Mouse (Mus musculus) embryonic facial prominence, embryonic 15.5 days (tissue): Measurements from ENCODE around the gene Map3k5. TPM values are rescaled to one million over a fixed set of nuclear protein-coding genes. Genes with fewer than 3 reads are reported as not detected.
A peak's percentile ranks its signal among the peaks of the same experiment; 100 is the strongest.

ENCODE experiments used
- ATAC-seq: fragments of 200-750 bp; cut with Nextera tagmentation; 2 replicates; pipeline ENCODE4 v1.8.0; 2017; ENCODE audit warnings: low read depth, moderate TSS enrichment; ENCODE audit not compliant: insufficient number of reproducible peaks, low FRiP score, low TSS enrichment
- H3K27ac ChIP-seq: fragments of 300-500 bp; sonication (generic); replicated peaks from 2 replicates; pipeline ENCODE4 v1.5.1; 2015; ENCODE audit warnings: mild to moderate bottlenecking, inconsistent platforms
- H3K27me3 ChIP-seq: fragments of 300-500 bp; sonication (generic); 2 replicates; pipeline ENCODE4 v1.6.1; 2015; ENCODE audit warnings: inconsistent platforms
- H3K36me3 ChIP-seq: fragments of 300-500 bp; sonication (generic); 2 replicates; pipeline ENCODE4 v1.6.1; 2015; ENCODE audit warnings: mild to moderate bottlenecking, inconsistent platforms
- H3K4me1 ChIP-seq: fragments of 300-500 bp; sonication (generic); 2 replicates; pipeline ENCODE4 v1.6.1; 2015; ENCODE audit warnings: inconsistent platforms
- H3K4me2 ChIP-seq: fragments of 300-500 bp; sonication (generic); replicated peaks from 2 replicates; pipeline ENCODE4 v1.6.1; 2015; ENCODE audit warnings: mild to moderate bottlenecking, inconsistent platforms
- H3K4me3 ChIP-seq: fragments of 300-500 bp; sonication (generic); replicated peaks from 2 replicates; pipeline ENCODE4 v1.5.1; 2015; ENCODE audit warnings: mild to moderate bottlenecking, inconsistent platforms
- H3K9ac ChIP-seq: fragments of 300-500 bp; sonication (generic); 2 replicates; pipeline ENCODE4 v1.6.1; 2015; ENCODE audit warnings: inconsistent platforms
- H3K9me3 ChIP-seq: fragments of 300-500 bp; sonication (generic); replicated peaks from 2 replicates; pipeline ENCODE4 v1.6.1; 2016; ENCODE audit warnings: inconsistent platforms
- WGBS: fragments of 180-500 bp; shearing (Covaris S2); methylation state at CpG from one replicate; pipeline ENCODE4 v1.1.7; 2015; 5-methylcytosine and 5-hydroxymethylcytosine counted together
- polyA plus RNA-seq: library from polyadenylated mRNA; unstranded; fragments of >200 nt; fragmentation: Nextera tagmentation; extraction: Ambion mirVana; gene quantifications from 2 replicates; pipeline ENCODE4 v1.2.1, GENCODE M21; 2015

Gene Map3k5
- 1.8 and 2.1 TPM in 2 replicates for polyA plus RNA-seq

- Histone ChIP-seq H3K36me3 (no peaks in the 10 kb centered on the region), H3K9ac (peak within 1 kb of the TSS; percentile 54)
- under 1% methylated on average over 72 of the region's 95 CpGs for WGBS
Measured at GRCm38 (mm10) chr10:19934384-19935294, at the start of gene Map3k5. Gene Map3k5, plus strand, starts transcription at chr10:19934472.

GRCm38 (mm10) chr10:19886249-19886648 is 48.0 kb upstream of the Map3k5 start:
- H3K4me2 ChIP-seq, result no peak overlapping the region
- no peak overlapping the region for H3K27ac ChIP-seq
- no peaks in the 10 kb centered on the region for H3K4me1 ChIP-seq
- no peak overlapping the region for H3K9ac ChIP-seq
- ATAC-seq, result no peak
- H3K4me3 ChIP-seq, result no peak overlapping the region
- H3K9me3 ChIP-seq, result no peaks in the 10 kb centered on the region
- H3K27me3 ChIP-seq, result no peaks in the 10 kb centered on the region
- 80% methylated on average over 3 of the region's 3 CpGs for whole genome bisulfite sequencing
- H3K36me3 ChIP-seq, result peaks cover 4% of the 10 kb centered on the region; the same call in 1 of the 2 replicates

More at GRCm38 (mm10) chr10:19934384-19935294, at the start of gene Map3k5:
- Histone ChIP-seq H3K4me1 (peaks cover 8% of the 10 kb centered on the region), H3K27ac (peak within 1 kb of the TSS; percentile 72), H3K27me3 (no peaks in the 10 kb centered on the region), H3K4me3 (peak within 1 kb of the TSS; percentile 76), H3K4me2 (peak within 1 kb of the TSS; percentile 96), H3K9me3 (no peaks in the 10 kb centered on the region)
- ATAC-seq, result peak; percentile 59

- no peaks in the 10 kb centered on the region for H3K9me3 ChIP-seq
- no peak overlapping the region for H3K9ac ChIP-seq
- H3K4me3 ChIP-seq, result no peak overlapping the region
- H3K27ac ChIP-seq, result no peak overlapping the region
- ATAC-seq, result no peak
- H3K36me3 ChIP-seq, result peaks cover 4% of the 10 kb centered on the region; the same call in 1 of the 2 replicates
- no peaks in the 10 kb centered on the region for H3K4me1 ChIP-seq
- no peak overlapping the region for H3K4me2 ChIP-seq
- no peaks in the 10 kb centered on the region for H3K27me3 ChIP-seq
- 75% methylated on average over 3 of the region's 3 CpGs for WGBS
Measured at GRCm38 (mm10) chr10:19889908-19890307, 44.4 kb upstream of the Map3k5 start.

- H3K36me3 ChIP-seq, result peaks cover 4% of the 10 kb centered on the region; the same call in 1 of the 2 replicates
- WGBS, result 42% methylated on average over 3 of the region's 3 CpGs
- H3K4me2 ChIP-seq, result no peak overlapping the region
- ATAC-seq, result no peak
- no peak overlapping the region for H3K27ac ChIP-seq
- H3K4me1 ChIP-seq, result no peaks in the 10 kb centered on the region
- H3K27me3 ChIP-seq, result no peaks in the 10 kb centered on the region
- H3K4me3 ChIP-seq, result no peak overlapping the region
- no peaks in the 10 kb centered on the region for H3K9me3 ChIP-seq
- no peak overlapping the region for H3K9ac ChIP-seq
Measured at GRCm38 (mm10) chr10:19891686-19892085, 42.6 kb upstream of the Map3k5 start.

- 56% methylated on average over 6 of the region's 6 CpGs for WGBS
- Histone ChIP-seq H3K9me3 (no peaks in the 10 kb centered on the region), H3K36me3 (peaks cover 9% of the 10 kb centered on the region), H3K4me1 (no peaks in the 10 kb centered on the region), H3K4me3 (no peak overlapping the region), H3K4me2 (no peak overlapping the region), H3K9ac (no peak overlapping the region), H3K27me3 (no peaks in the 10 kb centered on the region), H3K27ac (no peak overlapping the region)
- ATAC-seq, result no peak
Measured at GRCm38 (mm10) chr10:19893146-19893545, 41.1 kb upstream of the Map3k5 start.

- no peak overlapping the region for H3K27ac ChIP-seq
- no peaks in the 10 kb centered on the region for H3K4me1 ChIP-seq
- no peaks in the 10 kb centered on the region for H3K9me3 ChIP-seq
- no peak for ATAC-seq
- no peak overlapping the region for H3K9ac ChIP-seq
- WGBS, result 22% methylated on average over 4 of the region's 4 CpGs
- H3K4me3 ChIP-seq, result no peak overlapping the region
- H3K27me3 ChIP-seq, result no peaks in the 10 kb centered on the region
- no peak overlapping the region for H3K4me2 ChIP-seq
- H3K36me3 ChIP-seq, result peaks cover 7% of the 10 kb centered on the region
Measured at GRCm38 (mm10) chr10:19893976-19894375, 40.3 kb upstream of the Map3k5 start.

GRCm38 (mm10) chr10:19900191-19900590 is 34.1 kb upstream of the Map3k5 start:
- Histone ChIP-seq H3K4me3 (no peak overlapping the region), H3K4me1 (no peaks in the 10 kb centered on the region), H3K9me3 (no peaks in the 10 kb centered on the region), H3K27me3 (no peaks in the 10 kb centered on the region), H3K9ac (no peak overlapping the region), H3K27ac (no peak overlapping the region), H3K36me3 (peaks cover 9% of the 10 kb centered on the region; the same call in 1 of the 2 replicates), H3K4me2 (no peak overlapping the region)
- no peak for ATAC-seq
- 54% methylated on average over 2 of the region's 2 CpGs for WGBS

GRCm38 (mm10) chr10:19901992-19902391 is 32.3 kb upstream of the Map3k5 start:
- Histone ChIP-seq H3K9ac (no peak overlapping the region), H3K4me3 (no peak overlapping the region), H3K36me3 (peaks cover 9% of the 10 kb centered on the region; the same call in 1 of the 2 replicates), H3K27ac (no peak overlapping the region), H3K4me1 (no peaks in the 10 kb centered on the region), H3K27me3 (no peaks in the 10 kb centered on the region), H3K4me2 (no peak overlapping the region), H3K9me3 (no peaks in the 10 kb centered on the region)
- 74% methylated on average over 7 of the region's 7 CpGs for WGBS
- ATAC-seq, result no peak

GRCm38 (mm10) chr10:19904077-19904820 is 30.0 kb upstream of the Map3k5 start:
- Histone ChIP-seq H3K27ac (no peak overlapping the region), H3K27me3 (no peaks in the 10 kb centered on the region), H3K9me3 (no peaks in the 10 kb centered on the region), H3K9ac (no peak overlapping the region), H3K36me3 (0 out of 2 replicates have a peak, but pooled peaks cover 3% of the 10 kb centered on the region), H3K4me3 (no peak overlapping the region), H3K4me1 (no peaks in the 10 kb centered on the region), H3K4me2 (no peak overlapping the region)
- 68% methylated on average over 13 of the region's 13 CpGs for WGBS
- ATAC-seq, result no peak

- H3K27ac ChIP-seq, result peak within 1 kb of the TSS; percentile 97
- peak within 1 kb of the TSS; percentile 63 for H3K4me3 ChIP-seq
- peak within 1 kb of the TSS; percentile 69 for H3K9ac ChIP-seq
- H3K36me3 ChIP-seq, result no peaks in the 10 kb centered on the region
- 0 out of 2 replicates have a peak, but pooled peaks cover 3% of the 10 kb centered on the region for H3K27me3 ChIP-seq
- peak; percentile 96 for ATAC-seq
- peak within 1 kb of the TSS; percentile 28 for H3K4me2 ChIP-seq
- H3K9me3 ChIP-seq, result no peaks in the 10 kb centered on the region
- WGBS, result under 1% methylated on average over 60 of the region's 60 CpGs
- no peaks in the 10 kb centered on the region for H3K4me1 ChIP-seq
Measured at GRCm38 (mm10) chr10:19907246-19907804, 26.9 kb upstream of the Map3k5 start, which contains the start of gene Pex7. Gene Pex7, minus strand, starts transcription at chr10:19907689.

GRCm38 (mm10) chr10:19908076-19908475 is 26.2 kb upstream of the Map3k5 start:
- H3K9me3 ChIP-seq, result no peaks in the 10 kb centered on the region
- WGBS, result 76% methylated on average over 2 of the region's 2 CpGs
- no peaks in the 10 kb centered on the region for H3K36me3 ChIP-seq
- no peak overlapping the region for H3K9ac ChIP-seq
- no peak for ATAC-seq
- H3K4me2 ChIP-seq, result no peak overlapping the region
- H3K27ac ChIP-seq, result no peak overlapping the region
- 0 out of 2 replicates have a peak, but pooled peaks cover 3% of the 10 kb centered on the region for H3K27me3 ChIP-seq
- H3K4me1 ChIP-seq, result no peaks in the 10 kb centered on the region
- H3K4me3 ChIP-seq, result no peak overlapping the region
